Mouse (Mus musculus) cortical plate, adult 2 months (tissue): ENCODE measurements around the gene Racgap1. TPM values are rescaled to one million over a fixed set of nuclear protein-coding genes. Genes with fewer than 3 reads are reported as not detected.

Source experiments
- H3K27ac ChIP-seq: fragments of 200-500 bp; 2 replicates; pipeline ENCODE4 v1.5.1; 2012; ENCODE audit warnings: low read length, control low read depth, inconsistent platforms; ENCODE audit not compliant: insufficient read depth
- H3K4me1 ChIP-seq: fragments of 200-500 bp; 2 replicates; pipeline ENCODE4 v1.6.1; 2011; ENCODE audit warnings: low read length; ENCODE audit not compliant: control insufficient read depth, insufficient read depth
- H3K4me3 ChIP-seq: fragments of 200-500 bp; 2 replicates; pipeline ENCODE4 v1.5.1; 2011; ENCODE audit warnings: mild to moderate bottlenecking, low read length, control low read depth; ENCODE audit not compliant: insufficient read depth
- CTCF ChIP-seq: fragments of 200-500 bp; IDR thresholded peaks from 2 replicates; pipeline ENCODE4 v1.5.1; 2011; ENCODE audit warnings: mild to moderate bottlenecking, control low read depth, low read length; ENCODE audit not compliant: insufficient read depth; ENCODE audit errors: extremely low read depth
- POLR2A ChIP-seq: fragments of 200-500 bp; IDR thresholded peaks from 2 replicates; pipeline ENCODE4 v1.6.1; 2011; ENCODE audit warnings: mild to moderate bottlenecking, low read length, control low read depth; ENCODE audit not compliant: insufficient read depth; ENCODE audit errors: extremely low read depth
- polyA plus RNA-seq: library from polyadenylated mRNA; depleted of rRNA; stranded (reverse); fragments of >200 nt; gene quantifications from 2 replicates; pipeline ENCODE4 v1.2.3, GENCODE M21; 2012

Gene Racgap1
- polyA plus RNA-seq, 1 experiment = 13.3 TPM

DNA sequence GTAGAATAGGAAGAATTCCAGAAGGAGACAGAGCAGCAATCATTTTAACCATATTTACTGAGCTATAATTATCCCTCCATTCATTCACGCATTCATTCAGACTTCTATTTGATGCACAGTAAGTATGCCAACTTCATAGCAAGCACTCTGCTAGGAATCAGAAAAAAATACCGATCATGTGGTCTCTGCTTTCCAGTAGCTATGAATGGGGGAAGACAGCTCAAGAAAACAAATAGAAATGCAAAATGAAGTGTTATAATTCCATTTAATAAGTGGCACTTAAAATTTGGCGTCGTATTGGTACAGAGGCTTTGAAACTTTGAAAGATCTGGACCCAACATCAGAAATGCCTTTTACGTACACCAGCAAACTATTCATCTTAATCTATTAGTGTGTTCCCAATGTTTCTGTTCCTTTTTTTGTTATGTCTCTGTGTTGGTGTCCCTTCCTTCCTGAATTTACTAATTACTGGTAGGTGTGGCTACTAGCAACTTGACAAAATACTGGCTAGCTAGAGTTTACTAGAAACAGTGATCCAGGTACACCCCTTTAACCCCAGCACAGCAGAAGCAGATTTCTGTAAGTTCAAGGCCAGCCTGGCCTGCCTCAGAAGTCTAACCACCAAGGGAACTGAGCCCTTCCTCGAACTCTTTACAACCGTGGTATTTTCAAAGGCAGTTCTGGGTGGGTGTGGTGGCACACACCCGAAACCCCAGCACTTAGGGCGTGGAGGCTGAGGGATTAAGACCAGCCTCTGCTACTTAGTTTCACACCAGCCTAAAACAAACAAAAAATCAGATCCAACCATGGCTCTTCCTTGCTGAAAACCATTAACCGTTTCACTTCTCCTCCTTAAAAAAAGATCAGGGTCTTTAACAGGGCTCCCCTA is 772 bp upstream of the Racgap1 start:
- TF ChIP-seq POLR2A (no peak), CTCF (no peak)
- peak overlapping the region; percentile 20; the same call in 1 of the 2 replicates for H3K4me3 ChIP-seq
- no peaks in the 10 kb centered on the region for H3K4me1 ChIP-seq
- no peak overlapping the region for H3K27ac ChIP-seq

DNA sequence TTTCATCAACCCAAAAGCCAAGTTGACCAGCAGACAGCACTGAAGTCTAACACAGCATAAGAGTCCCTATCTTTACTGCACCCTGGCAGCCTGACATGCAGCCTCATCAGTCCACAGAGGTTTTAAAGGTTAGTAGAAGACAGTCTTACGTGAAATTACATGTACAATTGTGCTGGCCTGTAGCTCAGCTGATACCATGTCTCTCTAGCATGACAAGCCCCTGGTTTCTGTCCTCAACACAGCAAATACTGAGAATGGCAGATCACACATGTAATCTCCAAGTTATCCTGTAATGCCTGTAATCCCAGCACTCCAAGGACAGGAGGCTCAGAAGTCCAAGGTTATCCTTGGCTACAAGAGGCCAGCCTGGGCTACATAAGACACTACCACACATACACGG is 1.2 kb downstream of the Racgap1 start:
- TF ChIP-seq CTCF = no peak
- no peak for TF ChIP-seq POLR2A
- Histone ChIP-seq H3K4me3 (no peak overlapping the region; the same call in 1 of the 2 replicates), H3K4me1 (no peaks in the 10 kb centered on the region)

DNA sequence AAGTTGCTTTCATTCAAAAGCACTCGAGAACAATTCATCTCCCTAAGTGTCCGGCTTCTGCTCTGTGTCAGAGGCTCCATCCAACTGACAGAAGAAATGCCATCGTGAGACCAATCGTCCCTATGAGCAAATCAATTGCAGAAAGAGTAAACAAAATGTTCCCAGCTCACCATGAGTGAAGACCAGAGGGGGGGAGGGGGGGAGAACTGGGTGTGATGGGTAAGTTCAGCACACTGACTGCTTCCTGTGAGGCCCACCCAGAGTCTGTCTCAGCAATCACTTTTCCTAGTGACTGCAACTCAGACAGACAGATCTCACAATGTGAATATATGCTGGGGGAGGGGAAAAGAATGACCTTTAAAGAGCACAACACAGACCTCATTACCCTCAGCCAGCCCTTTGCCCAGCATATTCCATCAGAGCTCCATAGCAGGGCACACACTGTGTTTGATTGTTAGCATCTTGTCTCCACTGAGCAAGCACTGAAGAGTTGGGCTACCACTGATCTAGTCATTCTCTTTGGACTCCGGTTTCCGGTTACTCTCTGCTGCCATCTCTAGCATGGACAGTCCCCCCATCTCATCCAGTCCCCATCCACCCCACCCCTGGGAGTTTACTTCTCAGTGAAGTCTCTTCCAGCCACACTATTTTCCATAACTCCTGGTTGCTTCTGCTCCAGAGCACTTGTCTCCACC is 2.2 kb downstream of the Racgap1 start:
- Histone ChIP-seq H3K4me3 (no peak overlapping the region), H3K4me1 (peaks cover 4% of the 10 kb centered on the region), H3K27ac (no peak overlapping the region)
- TF ChIP-seq CTCF = no peak
- TF ChIP-seq POLR2A = no peak

More for the DNA sequence above, 1.2 kb downstream of the Racgap1 start:
- H3K27ac ChIP-seq = no peak overlapping the region

DNA sequence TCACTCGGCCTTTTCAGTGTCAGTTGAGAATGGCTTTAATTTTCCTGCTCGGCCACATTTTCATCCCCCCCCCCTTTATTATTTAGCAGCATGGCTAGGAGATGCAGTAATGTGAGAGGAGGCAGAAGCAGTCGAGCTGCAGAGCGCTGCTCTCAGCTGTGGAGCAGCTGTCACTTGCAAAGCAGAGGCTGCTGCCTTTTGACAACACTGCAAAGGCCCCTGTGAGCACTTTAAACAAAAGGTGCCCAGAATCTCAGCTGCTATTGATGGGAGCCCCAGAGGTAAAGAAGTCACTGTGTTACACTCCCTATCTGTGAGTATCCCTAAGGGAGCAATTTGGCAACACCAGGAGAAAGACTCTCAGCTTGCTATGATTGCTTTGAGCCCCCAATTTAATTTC is 3.1 kb downstream of the Racgap1 start:
- TF ChIP-seq CTCF = no peak
- no peak for TF ChIP-seq POLR2A
- H3K4me3 ChIP-seq = no peak overlapping the region
- H3K27ac ChIP-seq = no peak overlapping the region
- H3K4me1 ChIP-seq = peaks cover 4% of the 10 kb centered on the region

DNA sequence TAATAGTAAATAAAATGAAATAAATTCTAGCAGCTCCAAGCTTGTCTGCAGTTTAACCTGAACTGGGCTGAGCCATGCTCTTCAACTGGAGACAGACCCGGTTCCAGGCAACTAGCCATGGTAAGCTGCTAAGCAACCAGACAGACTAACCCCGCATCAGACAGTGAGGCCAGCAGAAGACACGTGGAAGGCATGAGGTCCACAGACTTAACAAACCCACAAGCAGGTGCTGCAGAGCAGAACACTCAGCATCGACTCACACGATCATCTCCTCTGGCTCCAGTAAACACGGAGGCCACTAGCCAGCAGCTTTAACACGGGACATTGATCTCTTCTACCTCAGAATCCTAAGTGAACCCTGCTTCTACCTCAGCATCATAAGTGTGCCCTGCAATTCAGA is 6.7 kb downstream of the Racgap1 start:
- peaks cover 4% of the 10 kb centered on the region for H3K4me1 ChIP-seq
- no peak overlapping the region for H3K27ac ChIP-seq
- no peak for TF ChIP-seq CTCF
- TF ChIP-seq POLR2A = 0 out of 2 replicates have a peak, but pooled peaks have one; percentile 8
- no peak overlapping the region for H3K4me3 ChIP-seq

DNA sequence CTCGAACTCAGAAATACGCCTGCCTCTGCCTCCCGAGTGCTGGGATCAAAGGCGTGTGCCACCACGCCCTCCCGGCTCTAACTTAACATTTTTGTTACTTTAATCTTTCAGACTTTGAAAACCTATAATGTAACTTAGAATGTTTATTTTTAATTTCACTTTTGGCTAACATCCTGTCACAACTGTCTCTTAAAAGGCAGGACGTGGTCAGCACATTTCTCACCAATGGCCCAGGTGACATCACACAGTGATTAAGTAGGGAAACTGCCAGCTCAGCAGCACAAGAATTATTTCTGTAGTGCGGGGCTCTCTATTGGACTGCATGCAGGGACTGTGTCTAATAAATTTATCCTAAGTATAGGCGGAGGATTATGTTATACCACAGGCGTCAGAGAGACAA is 7.6 kb downstream of the Racgap1 start:
- Histone ChIP-seq H3K27ac (no peak overlapping the region), H3K4me1 (peaks cover 4% of the 10 kb centered on the region), H3K4me3 (no peak overlapping the region)
- TF ChIP-seq CTCF (no peak), POLR2A (no peak)

DNA sequence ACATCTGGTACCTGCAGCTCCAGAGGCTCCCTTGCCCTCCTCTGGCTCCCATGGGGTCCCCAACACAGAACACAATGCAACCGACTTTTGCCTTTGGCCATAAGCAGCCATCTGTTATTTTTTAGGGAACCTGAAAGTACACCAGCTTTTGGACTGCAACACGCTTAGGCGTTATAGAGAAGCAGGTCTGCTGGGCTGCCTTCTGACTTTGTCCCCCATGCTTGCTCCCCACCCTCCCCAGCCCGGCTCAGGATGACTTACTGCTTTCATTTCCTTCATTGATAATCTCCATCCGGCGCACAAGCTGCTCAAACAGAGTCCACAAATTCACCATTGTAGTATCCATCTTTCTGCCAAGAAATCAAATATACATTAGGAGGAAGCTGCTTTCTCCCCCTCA is 8.8 kb downstream of the Racgap1 start:
- TF ChIP-seq CTCF (no peak), POLR2A (no peak)
- H3K4me1 ChIP-seq = peaks cover 4% of the 10 kb centered on the region
- H3K4me3 ChIP-seq = no peak overlapping the region
- H3K27ac ChIP-seq = no peak overlapping the region

DNA sequence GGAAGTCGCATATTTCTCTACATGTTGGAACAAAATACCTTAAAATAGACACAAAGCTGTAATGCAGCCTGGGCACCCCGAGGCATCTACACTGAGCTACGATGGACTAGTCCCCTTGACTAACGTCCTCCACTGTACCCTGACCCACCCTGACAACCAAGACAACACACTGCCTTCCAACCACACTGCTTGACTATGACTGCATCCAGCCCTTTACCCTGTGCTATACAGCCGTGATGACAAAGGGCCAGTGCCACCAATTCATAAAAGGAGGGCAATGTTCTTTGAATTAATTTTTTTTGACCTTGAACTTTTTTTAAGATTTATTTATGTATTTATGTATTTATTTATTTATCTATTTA is 13.4 kb downstream of the Racgap1 start:
- TF ChIP-seq CTCF (no peak), POLR2A (no peak)
- H3K27ac ChIP-seq = no peak overlapping the region
- no peaks in the 10 kb centered on the region for H3K4me1 ChIP-seq
- no peak overlapping the region for H3K4me3 ChIP-seq

DNA sequence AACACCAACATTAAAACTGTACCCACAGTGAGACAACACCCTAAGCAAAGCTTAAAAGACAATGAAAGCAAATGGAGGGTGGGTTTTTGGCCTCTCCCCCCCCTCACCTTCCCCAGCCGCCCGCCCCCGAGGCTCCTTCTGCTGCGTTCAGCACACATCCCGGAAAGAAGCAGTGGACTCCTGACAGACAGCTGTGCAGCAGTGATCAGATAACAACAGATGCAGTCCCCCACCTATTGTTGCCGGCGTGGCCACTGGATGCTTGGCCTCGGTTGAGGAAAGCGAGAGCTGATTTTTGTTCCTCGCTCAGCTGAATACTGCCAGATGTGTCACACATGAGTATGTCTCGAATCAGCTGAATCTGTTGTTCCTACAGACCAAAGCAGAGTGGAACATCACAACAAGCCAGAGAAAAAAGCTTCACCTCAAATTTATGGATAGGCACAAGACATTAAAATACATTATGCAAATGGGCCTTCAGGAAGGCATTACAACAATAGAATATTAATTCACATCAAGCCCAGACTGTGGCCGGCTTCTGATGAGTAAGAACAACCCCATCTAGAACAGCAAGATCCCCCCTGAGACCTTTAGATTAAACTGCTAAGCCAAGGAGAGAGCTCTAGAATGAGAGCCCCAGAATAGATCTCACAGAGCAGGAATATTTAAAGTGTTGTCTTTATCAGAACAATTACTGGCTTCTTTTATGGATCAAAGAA is 13.9 kb downstream of the Racgap1 start:
- H3K27ac ChIP-seq = no peak overlapping the region
- H3K4me1 ChIP-seq = no peaks in the 10 kb centered on the region
- TF ChIP-seq CTCF = no peak
- no peak for TF ChIP-seq POLR2A
- H3K4me3 ChIP-seq = no peak overlapping the region
